Mouse (Mus musculus) E14TG2a.4 (cell line): ENCODE results near the gene 1700012B07Rik.

ENCODE experiments used
- H3K27me3 ChIP-seq: 2 replicates; pipeline ENCODE4 v1.6.1; 2014; ENCODE audit warnings: low read length, control low read depth; ENCODE audit not compliant: insufficient read depth
- H3K36me3 ChIP-seq: 2 replicates; pipeline ENCODE4 v1.6.1; 2014; ENCODE audit warnings: low read length, control low read depth; ENCODE audit not compliant: insufficient read depth
- H3K4me1 ChIP-seq: replicated peaks from 2 replicates; pipeline ENCODE4 v1.6.1; 2014; ENCODE audit warnings: low read depth, low read length, control low read depth
- H3K4me3 ChIP-seq: replicated peaks from 2 replicates; pipeline ENCODE4 v1.5.1; 2014; ENCODE audit warnings: mild to moderate bottlenecking, low read length
- H3K9me3 ChIP-seq: 2 replicates; pipeline ENCODE4 v1.6.1; 2014; ENCODE audit warnings: low read length, control low read depth
- CTCF ChIP-seq: conservative IDR thresholded peaks from 2 replicates; pipeline ENCODE4 v1.5.1; 2014; ENCODE audit warnings: low read length
- NANOG ChIP-seq: IDR thresholded peaks from 2 replicates; pipeline ENCODE4 v1.6.1; 2014; ENCODE audit warnings: borderline replicate concordance, low read length, mixed read lengths
- POU5F1 ChIP-seq: IDR thresholded peaks from 2 replicates; pipeline ENCODE4 v1.6.1; 2014; ENCODE audit warnings: low read length, borderline replicate concordance

The 1700012B07Rik gene

DNA sequence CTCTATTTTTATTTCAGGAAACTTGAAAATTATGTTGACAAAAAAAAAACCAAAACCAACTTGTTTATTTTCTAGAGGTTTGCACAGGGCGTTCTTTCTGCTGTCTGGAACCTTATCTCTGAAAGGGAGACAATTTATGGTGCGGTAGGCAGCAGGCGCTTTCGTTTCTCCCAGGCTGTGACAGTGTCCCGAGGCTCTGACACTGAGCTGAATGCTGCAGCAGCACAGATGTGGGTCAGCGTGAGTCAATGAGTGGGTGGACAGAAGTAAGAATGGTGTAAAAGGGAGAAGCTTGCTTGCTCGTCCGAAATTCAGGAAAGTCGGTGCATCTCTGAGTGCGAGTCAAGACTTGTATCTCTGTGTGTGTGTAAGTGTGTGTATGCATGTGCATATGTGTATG is 29.2 kb upstream of the 1700012B07Rik start:
- H3K36me3 ChIP-seq = no peaks in the 10 kb centered on the region
- H3K9me3 ChIP-seq = no peaks in the 10 kb centered on the region
- no peak for TF ChIP-seq CTCF
- no peak for TF ChIP-seq POU5F1
- TF ChIP-seq NANOG = no peak
- peaks cover 22% of the 10 kb centered on the region for H3K4me1 ChIP-seq
- H3K27me3 ChIP-seq = no peaks in the 10 kb centered on the region
- no peak overlapping the region for H3K4me3 ChIP-seq

DNA sequence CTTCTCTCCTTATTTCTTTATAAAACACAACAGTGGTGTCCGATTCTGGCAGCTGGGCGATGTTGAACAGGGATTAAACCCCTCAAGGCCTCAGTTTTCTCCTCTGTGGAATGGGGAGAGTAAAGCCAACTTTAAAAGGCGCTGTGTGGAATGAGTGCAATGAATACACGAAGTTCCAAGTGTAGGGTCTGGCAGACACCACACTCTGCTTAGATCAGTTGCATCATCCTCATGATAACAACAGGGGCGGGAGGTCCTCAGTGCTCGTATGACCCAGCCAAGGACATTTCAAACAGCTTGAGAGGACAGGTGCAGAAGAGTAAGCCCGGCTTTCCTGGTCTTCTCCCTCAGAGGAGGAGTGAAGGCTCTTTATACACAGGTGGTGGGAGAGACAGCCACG is 26.2 kb upstream of the 1700012B07Rik start:
- Histone ChIP-seq H3K9me3 (no peaks in the 10 kb centered on the region), H3K36me3 (no peaks in the 10 kb centered on the region), H3K27me3 (no peaks in the 10 kb centered on the region), H3K4me3 (no peak overlapping the region), H3K4me1 (peaks cover 14% of the 10 kb centered on the region)
- no peak for TF ChIP-seq CTCF
- no peak for TF ChIP-seq POU5F1
- no peak for TF ChIP-seq NANOG

DNA sequence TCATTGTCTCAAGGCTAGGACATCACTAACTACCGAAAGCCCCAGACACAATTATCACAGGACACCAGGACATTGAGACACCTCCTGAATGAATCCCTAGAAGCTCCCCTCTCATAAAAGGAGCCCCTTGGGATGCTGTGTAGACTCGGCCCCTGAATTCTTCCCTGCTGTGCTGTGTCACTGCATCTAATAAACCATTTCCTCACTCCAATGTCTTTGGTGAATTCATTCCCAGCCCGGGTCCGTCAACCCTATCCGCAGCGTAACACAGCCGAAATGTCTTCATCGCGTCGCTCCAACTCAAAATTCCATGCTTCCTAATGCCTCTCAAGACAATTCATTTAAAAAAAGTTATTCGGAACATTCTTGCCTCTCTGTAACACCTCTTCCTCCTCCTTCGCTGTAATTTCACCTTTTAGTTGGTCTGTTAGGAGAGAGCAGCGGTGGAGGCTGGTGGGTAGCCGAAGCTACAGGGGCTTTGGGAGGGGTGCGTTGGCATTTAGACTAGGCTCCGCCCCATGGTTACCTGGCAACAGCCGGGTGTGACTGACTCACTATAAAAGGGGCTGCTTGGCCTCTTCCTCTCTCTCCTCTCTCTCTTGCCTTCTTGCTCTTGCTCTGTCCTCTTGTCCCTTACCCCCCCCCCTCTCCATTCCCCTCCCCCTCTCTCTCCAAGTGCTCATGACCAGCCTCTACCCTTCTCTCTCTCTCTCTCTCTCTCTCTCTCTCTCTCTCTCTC is 25.6 kb upstream of the 1700012B07Rik start:
- Histone ChIP-seq H3K36me3 (no peaks in the 10 kb centered on the region), H3K4me1 (peaks cover 14% of the 10 kb centered on the region), H3K4me3 (no peak overlapping the region), H3K9me3 (no peaks in the 10 kb centered on the region), H3K27me3 (no peaks in the 10 kb centered on the region)
- TF ChIP-seq CTCF = no peak
- TF ChIP-seq POU5F1 = no peak
- TF ChIP-seq NANOG = no peak

DNA sequence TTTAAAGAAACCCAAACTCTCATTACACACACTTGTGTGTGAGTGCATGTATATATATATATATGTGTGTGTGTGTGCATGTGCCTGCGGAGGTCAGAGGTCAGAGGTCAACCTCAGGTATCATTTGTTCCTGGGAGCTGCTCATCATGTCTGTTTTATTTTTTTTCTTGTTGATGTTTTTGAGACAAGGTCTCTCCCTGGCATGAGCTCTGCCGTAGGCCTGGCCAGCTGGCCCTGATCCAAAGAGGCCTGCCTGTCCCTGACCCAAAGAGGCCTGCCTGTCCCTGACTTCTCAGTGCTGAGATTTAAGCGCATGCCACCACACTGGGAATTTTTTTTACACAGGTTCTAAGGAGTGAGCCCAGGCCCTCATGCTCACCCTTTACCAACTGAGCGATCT is 24.1 kb upstream of the 1700012B07Rik start:
- H3K27me3 ChIP-seq = no peaks in the 10 kb centered on the region
- H3K36me3 ChIP-seq = no peaks in the 10 kb centered on the region
- peaks cover 14% of the 10 kb centered on the region for H3K4me1 ChIP-seq
- no peak for TF ChIP-seq POU5F1
- no peak for TF ChIP-seq NANOG
- no peak for TF ChIP-seq CTCF
- H3K9me3 ChIP-seq = no peaks in the 10 kb centered on the region
- no peak overlapping the region for H3K4me3 ChIP-seq

GRCm38 (mm10) chr11:109846343-109846742 is 18.5 kb upstream of the 1700012B07Rik start:
- H3K36me3 ChIP-seq = no peaks in the 10 kb centered on the region
- no peaks in the 10 kb centered on the region for H3K9me3 ChIP-seq
- peaks cover 6% of the 10 kb centered on the region for H3K4me1 ChIP-seq
- no peak for TF ChIP-seq POU5F1
- H3K27me3 ChIP-seq = no peaks in the 10 kb centered on the region
- H3K4me3 ChIP-seq = no peak overlapping the region

GRCm38 (mm10) chr11:109845601-109846000 is 17.8 kb upstream of the 1700012B07Rik start:
- H3K4me3 ChIP-seq = no peak overlapping the region
- peaks cover 6% of the 10 kb centered on the region for H3K4me1 ChIP-seq
- TF ChIP-seq NANOG (no peak), POU5F1 (no peak), CTCF (no peak)
- no peaks in the 10 kb centered on the region for H3K36me3 ChIP-seq
- no peaks in the 10 kb centered on the region for H3K27me3 ChIP-seq
- no peaks in the 10 kb centered on the region for H3K9me3 ChIP-seq

DNA sequence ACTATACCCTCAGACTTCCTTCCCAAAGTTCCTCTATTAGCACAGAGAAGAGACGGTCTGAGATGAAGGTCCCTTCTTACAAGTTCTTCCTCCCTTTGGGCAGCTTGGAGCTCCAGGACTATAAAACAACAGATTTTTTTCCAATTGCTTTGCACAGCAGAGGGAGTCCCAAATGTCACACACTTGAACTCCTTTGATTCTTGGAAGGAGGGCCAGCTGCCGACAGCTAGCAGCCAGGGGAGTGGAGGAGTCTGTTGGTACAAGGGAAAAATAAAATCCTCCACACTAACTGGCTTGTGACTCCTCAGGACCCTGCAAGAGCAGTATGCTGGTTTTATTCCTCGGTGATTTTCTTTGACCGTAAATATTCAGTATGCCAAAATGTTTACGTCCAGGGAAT is 16.6 kb upstream of the 1700012B07Rik start:
- Histone ChIP-seq H3K9me3 (no peaks in the 10 kb centered on the region), H3K27me3 (no peaks in the 10 kb centered on the region), H3K4me3 (no peak overlapping the region), H3K36me3 (no peaks in the 10 kb centered on the region), H3K4me1 (peaks cover 6% of the 10 kb centered on the region)
- no peak for TF ChIP-seq CTCF
- TF ChIP-seq POU5F1 = no peak
- no peak for TF ChIP-seq NANOG

DNA sequence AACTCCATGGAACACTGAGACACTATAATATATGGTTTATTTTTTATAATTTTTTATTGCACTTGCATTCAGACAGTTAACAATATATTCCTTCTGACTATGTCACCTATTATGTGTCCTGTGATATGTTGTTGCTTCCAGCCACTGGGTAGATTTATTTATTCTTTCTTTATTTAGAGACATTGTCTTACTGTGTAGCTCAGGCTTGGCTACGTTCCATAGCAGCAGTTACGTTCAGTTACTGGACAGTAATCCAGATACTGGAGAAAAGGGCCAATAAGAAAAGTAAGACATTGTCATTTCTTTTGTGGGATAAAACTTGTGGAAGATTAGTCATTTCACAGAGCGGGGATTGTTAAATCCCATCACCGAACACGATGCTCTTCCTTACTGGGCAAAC is 2.5 kb upstream of the 1700012B07Rik start:
- no peaks in the 10 kb centered on the region for H3K36me3 ChIP-seq
- H3K4me3 ChIP-seq = no peak overlapping the region
- H3K27me3 ChIP-seq = no peaks in the 10 kb centered on the region; the same call in 1 of the 2 replicates
- no peaks in the 10 kb centered on the region for H3K9me3 ChIP-seq
- H3K4me1 ChIP-seq = peaks cover 3% of the 10 kb centered on the region; the same call in 1 of the 2 replicates
- TF ChIP-seq NANOG (no peak), POU5F1 (no peak), CTCF (no peak)

- Histone ChIP-seq H3K27me3 (no peaks in the 10 kb centered on the region; the same call in 1 of the 2 replicates), H3K36me3 (no peaks in the 10 kb centered on the region), H3K4me3 (no peak overlapping the region), H3K9me3 (peaks cover 4% of the 10 kb centered on the region; the same call in 1 of the 2 replicates), H3K4me1 (no peaks in the 10 kb centered on the region)
- TF ChIP-seq POU5F1 (no peak), NANOG (no peak), CTCF (no peak)
Observed at GRCm38 (mm10) chr11:109822280-109822679, 5.6 kb downstream of the 1700012B07Rik start.
